Mouse (Mus musculus): ENCODE data around the gene Spsb3. TPM values are rescaled to one million over a fixed set of nuclear protein-coding genes. Genes with fewer than 3 reads are reported as not detected.

The Spsb3 gene
- polyA plus RNA-seq (2014; fragmentation: Nextera tagmentation; extraction: Ambion mirVana): 32.9 and 36.4 TPM in 2 replicates

- H3K36me3 ChIP-seq (ENCODE audit: control insufficient read depth, insufficient read depth, low read length): peaks cover 27% of the 10 kb centered on the region
Observed at GRCm38 (mm10) chr17:24886134-24886931, at the start of gene Spsb3, which contains the start of gene Nubp2. Spsb3 (plus strand) TSS chr17:24886643. Nubp2 (minus strand) TSS chr17:24886349.

GRCm38 (mm10) chr17:24839842-24840241 is 46.6 kb upstream of the Spsb3 start, which contains the start of gene Hagh:
Hagh (plus strand) TSS chr17:24840143.
- no peak for ATAC-seq (ENCODE audit: insufficient number of reproducible peaks, insufficient read depth, low FRiP score, low read depth)
- Histone ChIP-seq H3K36me3 (ENCODE audit: control insufficient read depth, insufficient read depth, low read length) (no peaks in the 10 kb centered on the region), H3K4me1 (ENCODE audit: control insufficient read depth, insufficient read depth, low read length) (no peaks in the 10 kb centered on the region), H3K27me3 (ENCODE audit: control insufficient read depth, insufficient read depth, low read length) (no peaks in the 10 kb centered on the region), H3K9ac (replicated peaks; ENCODE audit: low read depth, low read length) (no peak within 1 kb of the TSS), H3K4me3 (ENCODE audit: low read depth, low read length) (no peak within 1 kb of the TSS), H3K4me2 (replicated peaks; ENCODE audit: low read depth, low read length) (no peak within 1 kb of the TSS), H3K27ac (ENCODE audit: low read length) (no peak within 1 kb of the TSS), H3K9me3 (ENCODE audit: control insufficient read depth, low read depth, low read length) (no peaks in the 10 kb centered on the region)
- 56% methylated on average over 8 of the region's 8 CpGs for WGBS

More at GRCm38 (mm10) chr17:24886134-24886931, at the start of gene Spsb3, which contains the start of gene Nubp2:
- Histone ChIP-seq H3K9ac (replicated peaks; ENCODE audit: low read depth, low read length) (peak within 1 kb of the TSS; percentile 81), H3K9me3 (ENCODE audit: control insufficient read depth, low read depth, low read length) (no peaks in the 10 kb centered on the region), H3K27ac (ENCODE audit: low read length) (0 out of 2 replicates have a peak within 1 kb of the TSS, but pooled peaks have one; percentile 29), H3K4me2 (replicated peaks; ENCODE audit: low read depth, low read length) (peak within 1 kb of the TSS; percentile 93), H3K27me3 (ENCODE audit: control insufficient read depth, insufficient read depth, low read length) (no peaks in the 10 kb centered on the region), H3K4me1 (ENCODE audit: control insufficient read depth, insufficient read depth, low read length) (peaks cover 16% of the 10 kb centered on the region; the same call in 1 of the 2 replicates), H3K4me3 (ENCODE audit: low read depth, low read length) (peak within 1 kb of the TSS; percentile 89)
- under 1% methylated on average over 69 of the region's 69 CpGs for WGBS
- peak; percentile 97 for ATAC-seq (ENCODE audit: insufficient number of reproducible peaks, insufficient read depth, low FRiP score, low read depth)

GRCm38 (mm10) chr17:24840341-24840740 is 46.1 kb upstream of the Spsb3 start:
- H3K4me1 ChIP-seq (ENCODE audit: control insufficient read depth, insufficient read depth, low read length): no peaks in the 10 kb centered on the region

GRCm38 (mm10) chr17:24841133-24841532 is 45.3 kb upstream of the Spsb3 start:
- no peaks in the 10 kb centered on the region for H3K36me3 ChIP-seq (ENCODE audit: control insufficient read depth, insufficient read depth, low read length)
- H3K27ac ChIP-seq (ENCODE audit: low read length): no peak overlapping the region
- H3K9ac ChIP-seq (replicated peaks; ENCODE audit: low read depth, low read length): no peak overlapping the region
- 53% methylated on average over 4 of the region's 4 CpGs for WGBS
- no peak for ATAC-seq (ENCODE audit: insufficient number of reproducible peaks, insufficient read depth, low FRiP score, low read depth)
- H3K27me3 ChIP-seq (ENCODE audit: control insufficient read depth, insufficient read depth, low read length): no peaks in the 10 kb centered on the region
- no peaks in the 10 kb centered on the region for H3K4me1 ChIP-seq (ENCODE audit: control insufficient read depth, insufficient read depth, low read length)
- no peak overlapping the region for H3K4me3 ChIP-seq (ENCODE audit: low read depth, low read length)
- H3K4me2 ChIP-seq (replicated peaks; ENCODE audit: low read depth, low read length): no peak overlapping the region
- no peaks in the 10 kb centered on the region for H3K9me3 ChIP-seq (ENCODE audit: control insufficient read depth, low read depth, low read length)

More at GRCm38 (mm10) chr17:24840341-24840740, 46.1 kb upstream of the Spsb3 start:
- Histone ChIP-seq H3K4me2 (replicated peaks; ENCODE audit: low read depth, low read length) (no peak overlapping the region), H3K9ac (replicated peaks; ENCODE audit: low read depth, low read length) (no peak overlapping the region), H3K9me3 (ENCODE audit: control insufficient read depth, low read depth, low read length) (no peaks in the 10 kb centered on the region), H3K27me3 (ENCODE audit: control insufficient read depth, insufficient read depth, low read length) (no peaks in the 10 kb centered on the region), H3K27ac (ENCODE audit: low read length) (no peak overlapping the region), H3K4me3 (ENCODE audit: low read depth, low read length) (no peak overlapping the region), H3K36me3 (ENCODE audit: control insufficient read depth, insufficient read depth, low read length) (no peaks in the 10 kb centered on the region)
- 52% methylated on average over 5 of the region's 5 CpGs for WGBS
- ATAC-seq (ENCODE audit: insufficient number of reproducible peaks, insufficient read depth, low FRiP score, low read depth): no peak

GRCm38 (mm10) chr17:24842631-24843030 is 43.8 kb upstream of the Spsb3 start:
- no peak for ATAC-seq (ENCODE audit: insufficient number of reproducible peaks, insufficient read depth, low FRiP score, low read depth)
- H3K9me3 ChIP-seq (ENCODE audit: control insufficient read depth, low read depth, low read length): no peaks in the 10 kb centered on the region

GRCm38 (mm10) chr17:24844525-24844924 is 41.9 kb upstream of the Spsb3 start:
- Histone ChIP-seq H3K9me3 (ENCODE audit: control insufficient read depth, low read depth, low read length) (no peaks in the 10 kb centered on the region), H3K27ac (ENCODE audit: low read length) (no peak overlapping the region), H3K4me1 (ENCODE audit: control insufficient read depth, insufficient read depth, low read length) (peaks cover 6% of the 10 kb centered on the region; the same call in 1 of the 2 replicates), H3K4me3 (ENCODE audit: low read depth, low read length) (no peak overlapping the region), H3K36me3 (ENCODE audit: control insufficient read depth, insufficient read depth, low read length) (no peaks in the 10 kb centered on the region), H3K4me2 (replicated peaks; ENCODE audit: low read depth, low read length) (no peak overlapping the region), H3K27me3 (ENCODE audit: control insufficient read depth, insufficient read depth, low read length) (no peaks in the 10 kb centered on the region), H3K9ac (replicated peaks; ENCODE audit: low read depth, low read length) (no peak overlapping the region)
- no peak for ATAC-seq (ENCODE audit: insufficient number of reproducible peaks, insufficient read depth, low FRiP score, low read depth)
- WGBS: 44% methylated on average over 9 of the region's 9 CpGs

More at GRCm38 (mm10) chr17:24842631-24843030, 43.8 kb upstream of the Spsb3 start:
- H3K36me3 ChIP-seq (ENCODE audit: control insufficient read depth, insufficient read depth, low read length): no peaks in the 10 kb centered on the region
- no peaks in the 10 kb centered on the region for H3K27me3 ChIP-seq (ENCODE audit: control insufficient read depth, insufficient read depth, low read length)
- no peaks in the 10 kb centered on the region for H3K4me1 ChIP-seq (ENCODE audit: control insufficient read depth, insufficient read depth, low read length)
- WGBS: 50% methylated on average over 2 of the region's 2 CpGs
- H3K27ac ChIP-seq (ENCODE audit: low read length): no peak overlapping the region
- no peak overlapping the region for H3K9ac ChIP-seq (replicated peaks; ENCODE audit: low read depth, low read length)
- no peak overlapping the region for H3K4me3 ChIP-seq (ENCODE audit: low read depth, low read length)
- H3K4me2 ChIP-seq (replicated peaks; ENCODE audit: low read depth, low read length): no peak overlapping the region

- no peak for ATAC-seq (ENCODE audit: insufficient number of reproducible peaks, insufficient read depth, low FRiP score, low read depth)
- H3K4me3 ChIP-seq (ENCODE audit: low read depth, low read length): no peak overlapping the region
- no peaks in the 10 kb centered on the region for H3K27me3 ChIP-seq (ENCODE audit: control insufficient read depth, insufficient read depth, low read length)
- no peak overlapping the region for H3K27ac ChIP-seq (ENCODE audit: low read length)
- 90% methylated on average over 1 of the region's 1 CpGs for WGBS
- no peaks in the 10 kb centered on the region for H3K9me3 ChIP-seq (ENCODE audit: control insufficient read depth, low read depth, low read length)
- H3K4me1 ChIP-seq (ENCODE audit: control insufficient read depth, insufficient read depth, low read length): peaks cover 6% of the 10 kb centered on the region; the same call in 1 of the 2 replicates
- H3K36me3 ChIP-seq (ENCODE audit: control insufficient read depth, insufficient read depth, low read length): no peaks in the 10 kb centered on the region
- H3K9ac ChIP-seq (replicated peaks; ENCODE audit: low read depth, low read length): no peak overlapping the region
- H3K4me2 ChIP-seq (replicated peaks; ENCODE audit: low read depth, low read length): no peak overlapping the region
Observed at GRCm38 (mm10) chr17:24847386-24847785, 39.1 kb upstream of the Spsb3 start.

- Histone ChIP-seq H3K36me3 (ENCODE audit: control insufficient read depth, insufficient read depth, low read length) (no peaks in the 10 kb centered on the region), H3K9ac (replicated peaks; ENCODE audit: low read depth, low read length) (no peak overlapping the region), H3K4me2 (replicated peaks; ENCODE audit: low read depth, low read length) (peak overlapping the region; percentile 67), H3K27me3 (ENCODE audit: control insufficient read depth, insufficient read depth, low read length) (no peaks in the 10 kb centered on the region), H3K9me3 (ENCODE audit: control insufficient read depth, low read depth, low read length) (no peaks in the 10 kb centered on the region), H3K4me1 (ENCODE audit: control insufficient read depth, insufficient read depth, low read length) (peaks cover 6% of the 10 kb centered on the region; the same call in 1 of the 2 replicates), H3K4me3 (ENCODE audit: low read depth, low read length) (peak overlapping the region; percentile 63; the same call in 1 of the 2 replicates), H3K27ac (ENCODE audit: low read length) (no peak overlapping the region)
- no peak for ATAC-seq (ENCODE audit: insufficient number of reproducible peaks, insufficient read depth, low FRiP score, low read depth)
Observed at GRCm38 (mm10) chr17:24848600-24849031, 37.8 kb upstream of the Spsb3 start.
